Mouse (Mus musculus): ENCODE measurements around the gene Olfr1196.

GRCm38 (mm10) chr2:88732266-88732665 is 27.9 kb upstream of the Olfr1196 start, which contains the start of gene Olfr1197:
- TF ChIP-seq POLR2A (IDR thresholded peaks at IDR 0.05; ENCODE audit: low read depth, low read length) (no peak), CTCF (IDR thresholded peaks at IDR 0.05; ENCODE audit: borderline replicate concordance, insufficient read depth, low read length) (no peak)

Measured in embryonic fibroblast, embryonic 13.5 days (primary cell).